Mouse (Mus musculus) limb, embryonic 15.5 days (tissue): Measurements from ENCODE around the gene Abcd3. TPM values are rescaled to one million over a fixed set of nuclear protein-coding genes. Genes with fewer than 3 reads are reported as not detected.
A peak's percentile ranks its signal among the peaks of the same experiment; 100 is the strongest.

Source experiments
- ATAC-seq: fragments of 200-750 bp; cut with Nextera tagmentation; 2 replicates; pipeline ENCODE4 v1.8.0; 2017; ENCODE audit warnings: low read depth, moderate TSS enrichment; ENCODE audit not compliant: insufficient number of reproducible peaks, low FRiP score, low TSS enrichment
- H3K27ac ChIP-seq: fragments of 300-500 bp; sonication (generic); 2 replicates; pipeline ENCODE4 v1.5.1; 2015; ENCODE audit warnings: moderate library complexity, mild to moderate bottlenecking, inconsistent platforms
- H3K27me3 ChIP-seq: fragments of 300-500 bp; sonication (generic); 2 replicates; pipeline ENCODE4 v1.6.1; 2015; ENCODE audit warnings: inconsistent platforms
- H3K36me3 ChIP-seq: fragments of 300-500 bp; sonication (generic); 2 replicates; pipeline ENCODE4 v1.6.1; 2015; ENCODE audit warnings: inconsistent platforms
- H3K4me1 ChIP-seq: fragments of 300-500 bp; sonication (generic); 2 replicates; pipeline ENCODE4 v1.6.1; 2015; ENCODE audit warnings: inconsistent platforms
- H3K4me2 ChIP-seq: fragments of 300-500 bp; sonication (generic); 2 replicates; pipeline ENCODE4 v1.6.1; 2015; ENCODE audit warnings: mild to moderate bottlenecking, inconsistent platforms
- H3K4me3 ChIP-seq: fragments of 300-500 bp; sonication (generic); 2 replicates; pipeline ENCODE4 v1.5.1; 2015; ENCODE audit warnings: mild to moderate bottlenecking, inconsistent platforms
- H3K9ac ChIP-seq: fragments of 300-500 bp; sonication (generic); 2 replicates; pipeline ENCODE4 v1.6.1; 2015; ENCODE audit warnings: inconsistent platforms
- H3K9me3 ChIP-seq: fragments of 300-500 bp; sonication (generic); 2 replicates; pipeline ENCODE4 v1.6.1; 2016; ENCODE audit warnings: inconsistent platforms
- WGBS: fragments of 180-500 bp; shearing (Covaris S2); methylation state at CpG from one replicate; pipeline ENCODE4 v1.1.7; 2015; 5-methylcytosine and 5-hydroxymethylcytosine counted together
- polyA plus RNA-seq: library from polyadenylated mRNA; unstranded; fragments of >200 nt; fragmentation: Nextera tagmentation; extraction: Ambion mirVana; gene quantifications from 2 replicates; pipeline ENCODE4 v1.2.1, GENCODE M21; 2015

The Abcd3 gene
- 52.8 and 60.9 TPM in 2 replicates for polyA plus RNA-seq

DNA sequence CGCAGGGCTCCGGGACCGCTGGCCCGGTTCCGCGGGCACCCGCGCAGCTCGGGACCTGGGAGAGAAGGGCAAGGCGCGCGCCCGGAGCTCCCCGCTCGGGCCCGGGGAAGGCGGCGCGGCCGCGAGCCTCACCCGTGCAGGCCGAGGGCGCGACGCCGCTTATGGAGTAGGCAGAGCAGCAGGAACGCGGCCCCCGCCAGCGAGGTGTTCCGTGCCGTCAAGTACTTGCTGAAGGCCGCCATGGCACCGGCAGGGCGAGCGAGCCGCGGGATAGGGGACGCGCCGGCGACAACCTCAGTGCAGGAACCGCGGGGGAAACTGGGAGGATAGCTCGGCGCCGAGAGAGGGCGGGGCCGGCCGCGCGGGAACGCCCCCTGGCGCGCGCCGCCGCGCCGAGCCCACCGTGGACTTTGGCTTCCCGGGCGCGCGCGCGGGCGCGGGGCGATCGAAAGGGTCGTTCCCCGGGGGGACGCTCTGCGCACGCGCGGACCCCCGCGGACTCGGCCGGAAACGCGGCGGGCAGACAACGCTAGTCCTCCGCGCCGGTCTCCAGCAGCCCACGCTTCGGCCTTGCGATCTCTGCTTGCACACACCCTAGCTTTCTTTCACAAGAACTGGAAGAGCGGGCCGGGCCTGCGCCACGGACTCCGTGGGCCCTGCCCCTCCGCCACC lies at the start of gene Abcd3:
TSS of gene Abcd3 (minus strand) at position 426 of the 672 bp plus-strand sequence.
- Histone ChIP-seq H3K36me3 (no peaks in the 10 kb centered on the region), H3K27me3 (no peaks in the 10 kb centered on the region), H3K9me3 (no peaks in the 10 kb centered on the region), H3K4me3 (peak within 1 kb of the TSS; percentile 95), H3K9ac (peak within 1 kb of the TSS; percentile 92), H3K4me1 (peaks cover 15% of the 10 kb centered on the region; the same call in 1 of the 2 replicates), H3K27ac (peak within 1 kb of the TSS; percentile 99), H3K4me2 (peak within 1 kb of the TSS; percentile 65)
- under 1% methylated on average over 91 of the region's 99 CpGs for WGBS
- ATAC-seq: peak; percentile 90

DNA sequence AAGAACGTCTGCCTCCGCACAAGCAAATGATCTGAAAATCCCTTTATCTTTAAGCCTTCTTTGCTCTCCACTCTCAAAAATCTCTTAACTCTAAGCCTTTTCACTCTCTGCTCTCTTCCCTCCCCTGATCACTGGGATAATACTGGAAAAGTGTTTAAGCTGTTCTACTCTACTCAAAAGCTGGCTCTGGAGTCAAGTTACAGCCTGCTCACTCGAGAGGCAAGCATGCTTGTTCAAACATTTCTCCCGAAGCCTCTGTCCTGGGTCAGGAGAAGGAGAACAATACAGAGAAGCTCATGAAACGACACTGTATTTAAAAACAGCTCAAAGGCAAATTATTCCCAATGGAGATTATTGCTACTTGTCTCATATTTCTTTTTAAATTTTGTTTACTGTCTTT lies 44.0 kb upstream of the Abcd3 start:
- Histone ChIP-seq H3K4me1 (0 out of 2 replicates have a peak, but pooled peaks cover 8% of the 10 kb centered on the region), H3K4me2 (no peak overlapping the region), H3K27ac (peak overlapping the region; percentile 39), H3K4me3 (no peak overlapping the region), H3K9ac (no peak overlapping the region), H3K27me3 (no peaks in the 10 kb centered on the region), H3K9me3 (no peaks in the 10 kb centered on the region), H3K36me3 (no peaks in the 10 kb centered on the region)
- no peak for ATAC-seq
- whole genome bisulfite sequencing: 25% methylated on average over 5 of the region's 5 CpGs

DNA sequence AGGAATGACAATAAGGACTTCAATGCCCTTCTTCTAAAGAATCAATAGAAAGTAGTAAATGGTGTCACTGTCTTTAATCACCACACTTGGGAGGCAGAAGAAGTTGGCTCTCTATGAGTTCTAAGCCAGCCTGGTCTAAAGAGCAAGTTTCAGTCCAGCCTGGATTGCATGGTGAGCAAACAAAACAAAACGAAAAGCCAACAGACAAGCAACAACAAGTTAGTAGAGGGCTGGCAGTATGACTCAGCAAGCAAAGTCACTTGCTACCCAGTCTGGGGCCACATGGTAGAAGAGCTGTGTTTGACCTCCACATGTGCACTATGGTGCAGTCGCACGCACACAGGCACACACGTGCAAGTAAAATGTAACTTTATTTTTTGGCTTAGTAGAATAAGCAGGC lies 41.0 kb upstream of the Abcd3 start:
- H3K9me3 ChIP-seq: no peaks in the 10 kb centered on the region
- 88% methylated on average over 4 of the region's 4 CpGs for WGBS
- no peak overlapping the region for H3K27ac ChIP-seq
- H3K4me2 ChIP-seq: no peak overlapping the region
- no peaks in the 10 kb centered on the region for H3K36me3 ChIP-seq
- no peaks in the 10 kb centered on the region for H3K27me3 ChIP-seq
- no peak overlapping the region for H3K4me3 ChIP-seq
- H3K9ac ChIP-seq: no peak overlapping the region
- H3K4me1 ChIP-seq: 0 out of 2 replicates have a peak, but pooled peaks cover 8% of the 10 kb centered on the region
- ATAC-seq: no peak

DNA sequence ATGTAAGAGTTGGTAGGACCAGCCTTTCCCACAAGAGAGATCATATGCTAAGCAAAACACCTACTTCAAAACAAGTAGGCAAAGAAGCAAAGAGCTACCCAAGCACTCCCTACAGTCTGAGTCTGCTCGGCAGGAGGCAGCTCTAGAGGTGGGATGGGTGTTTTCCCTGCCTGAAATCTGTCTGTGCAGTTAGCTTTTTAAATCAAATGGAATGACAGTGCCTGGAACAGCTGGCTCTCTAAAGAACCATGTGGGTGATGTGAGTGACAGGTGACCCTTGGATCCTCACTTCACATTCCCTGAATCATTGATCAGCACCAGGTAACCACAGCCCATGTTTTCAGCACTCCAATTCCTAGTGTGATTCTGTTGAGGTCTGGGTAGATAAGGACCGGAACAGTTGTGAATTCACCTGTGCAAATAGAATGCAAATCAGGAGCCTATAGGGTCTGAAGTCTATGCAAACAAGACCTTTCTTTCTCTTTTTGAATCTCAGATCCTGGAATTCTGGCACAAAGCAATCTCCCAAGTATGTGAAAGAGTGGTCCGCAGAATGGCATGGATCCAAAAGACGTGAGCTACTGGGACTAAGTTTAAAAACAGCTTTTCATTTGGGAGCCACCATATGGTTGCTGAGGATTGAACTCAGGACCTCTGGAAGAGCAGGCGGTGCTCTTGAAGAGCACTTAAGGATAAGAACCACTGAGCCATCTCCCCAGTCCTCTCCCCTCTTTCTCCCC lies 38.8 kb upstream of the Abcd3 start:
- no peak overlapping the region for H3K27ac ChIP-seq
- H3K27me3 ChIP-seq: no peaks in the 10 kb centered on the region
- no peaks in the 10 kb centered on the region for H3K9me3 ChIP-seq
- no peaks in the 10 kb centered on the region for H3K36me3 ChIP-seq
- H3K4me1 ChIP-seq: 0 out of 2 replicates have a peak, but pooled peaks cover 5% of the 10 kb centered on the region
- ATAC-seq: no peak
- H3K9ac ChIP-seq: no peak overlapping the region
- H3K4me3 ChIP-seq: no peak overlapping the region
- 74% methylated on average over 5 of the region's 5 CpGs for WGBS
- H3K4me2 ChIP-seq: no peak overlapping the region

DNA sequence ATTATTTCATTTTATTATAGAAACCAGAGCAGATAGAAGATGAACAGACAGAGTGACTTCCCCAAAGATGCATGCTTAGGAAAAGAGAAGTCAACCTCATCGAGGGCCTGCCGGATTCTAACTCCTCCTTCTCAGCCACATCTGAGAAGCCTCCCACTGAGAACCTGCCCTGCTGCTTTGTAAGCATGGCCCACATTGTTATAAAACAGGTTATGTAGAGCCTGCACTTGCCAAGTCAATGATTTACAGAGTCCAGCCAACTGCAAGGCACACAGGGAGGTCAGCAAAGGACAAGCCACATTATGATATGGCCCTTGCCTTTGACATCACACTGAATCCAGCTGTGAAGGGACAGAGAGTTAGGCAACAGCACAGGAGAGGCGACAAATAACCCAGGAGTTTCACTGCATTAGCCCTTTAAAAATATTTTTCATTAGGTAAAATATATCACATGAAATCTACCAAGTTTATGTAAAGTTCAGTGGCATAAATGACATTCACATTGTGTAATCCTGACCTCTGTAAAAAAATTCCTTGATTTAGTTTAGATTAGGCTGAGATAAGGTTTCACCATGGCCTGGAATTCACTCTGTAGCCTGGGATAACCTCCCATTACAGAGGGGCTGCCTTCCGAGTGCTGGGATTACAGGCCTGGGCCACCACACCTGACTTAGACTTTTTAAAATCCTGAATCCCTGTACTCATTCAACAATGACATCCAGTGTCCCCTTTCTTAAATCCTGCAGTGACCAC lies 37.1 kb upstream of the Abcd3 start:
- no peaks in the 10 kb centered on the region for H3K27me3 ChIP-seq
- no peak overlapping the region for H3K4me2 ChIP-seq
- no peak overlapping the region for H3K27ac ChIP-seq
- no peak for ATAC-seq
- no peaks in the 10 kb centered on the region for H3K9me3 ChIP-seq
- no peaks in the 10 kb centered on the region for H3K36me3 ChIP-seq
- no peak overlapping the region for H3K9ac ChIP-seq
- no peaks in the 10 kb centered on the region for H3K4me1 ChIP-seq
- 35% methylated on average over 4 of the region's 4 CpGs for WGBS
- H3K4me3 ChIP-seq: no peak overlapping the region

DNA sequence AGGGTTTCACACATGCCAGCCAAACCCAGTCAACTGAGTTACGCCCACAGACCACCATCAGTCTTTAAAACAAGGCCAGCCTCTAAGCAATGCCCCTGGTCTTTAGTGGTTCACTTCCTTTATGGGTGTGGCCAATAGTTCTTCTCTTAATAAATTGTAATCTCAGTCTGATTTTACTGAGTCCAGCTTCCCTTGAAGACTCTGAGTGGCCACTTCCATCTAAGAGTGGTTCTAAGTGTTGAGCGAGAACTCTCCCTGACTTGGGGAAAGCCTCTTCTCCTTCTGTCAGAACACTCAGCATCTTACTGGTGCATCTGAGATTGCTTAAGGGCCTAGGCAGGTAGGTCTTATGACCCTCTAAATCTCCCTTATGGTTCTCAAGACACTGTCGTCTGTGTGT lies 35.9 kb upstream of the Abcd3 start:
- no peak for ATAC-seq
- H3K27me3 ChIP-seq: no peaks in the 10 kb centered on the region
- H3K36me3 ChIP-seq: no peaks in the 10 kb centered on the region
- no peaks in the 10 kb centered on the region for H3K9me3 ChIP-seq
- no peaks in the 10 kb centered on the region for H3K4me1 ChIP-seq
- H3K4me2 ChIP-seq: no peak overlapping the region
- no peak overlapping the region for H3K27ac ChIP-seq
- no peak overlapping the region for H3K9ac ChIP-seq
- 84% methylated on average over 3 of the region's 3 CpGs for WGBS
- no peak overlapping the region for H3K4me3 ChIP-seq

DNA sequence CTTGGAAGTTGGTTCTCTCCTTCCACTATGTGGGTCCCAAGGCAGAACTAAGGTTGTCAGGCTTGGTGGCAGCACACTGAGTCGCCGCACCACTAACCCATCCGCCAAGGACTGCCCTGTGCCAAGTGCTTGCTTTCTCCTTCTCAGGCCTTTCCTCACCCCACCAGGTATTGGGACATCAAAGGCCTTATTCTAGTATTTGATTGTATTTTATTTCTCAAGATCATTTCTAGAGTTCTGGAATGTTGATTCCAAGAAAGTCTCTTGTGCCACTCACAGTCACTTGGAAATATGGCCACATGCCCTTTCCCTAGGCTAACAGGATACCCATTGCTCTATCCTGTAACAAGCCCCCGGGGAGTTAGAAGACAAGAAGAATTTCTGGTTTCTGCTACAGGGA lies 35.3 kb upstream of the Abcd3 start:
- no peak for ATAC-seq
- no peak overlapping the region for H3K9ac ChIP-seq
- no peak overlapping the region for H3K4me3 ChIP-seq
- no peaks in the 10 kb centered on the region for H3K4me1 ChIP-seq
- H3K36me3 ChIP-seq: no peaks in the 10 kb centered on the region
- no peaks in the 10 kb centered on the region for H3K27me3 ChIP-seq
- WGBS: 92% methylated on average over 4 of the region's 4 CpGs
- no peaks in the 10 kb centered on the region for H3K9me3 ChIP-seq
- no peak overlapping the region for H3K4me2 ChIP-seq
- no peak overlapping the region for H3K27ac ChIP-seq

DNA sequence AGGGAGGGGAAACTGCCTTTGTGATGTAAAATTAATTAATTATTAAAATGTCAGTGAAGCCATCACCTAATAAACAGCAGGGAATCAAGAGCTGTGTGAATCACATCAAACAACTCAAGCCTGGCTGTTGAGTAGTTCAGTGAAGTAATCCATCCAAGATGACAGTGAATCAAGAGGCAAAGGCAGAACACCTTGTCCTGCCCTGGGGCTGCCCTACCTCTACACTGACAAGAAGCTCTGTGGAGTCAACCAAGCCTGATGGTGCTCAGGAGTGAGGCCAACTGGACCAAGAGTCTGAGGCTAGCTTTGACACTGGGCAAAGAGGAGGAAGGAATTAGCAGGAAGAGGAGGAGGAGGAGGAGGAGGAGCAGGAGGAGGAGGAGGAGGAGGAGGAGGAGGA lies 32.2 kb upstream of the Abcd3 start:
- no peak for ATAC-seq
- H3K9me3 ChIP-seq: no peaks in the 10 kb centered on the region
- no peak overlapping the region for H3K27ac ChIP-seq
- H3K36me3 ChIP-seq: no peaks in the 10 kb centered on the region
- no peak overlapping the region for H3K4me2 ChIP-seq
- H3K9ac ChIP-seq: no peak overlapping the region
- no peaks in the 10 kb centered on the region for H3K27me3 ChIP-seq
- no peaks in the 10 kb centered on the region for H3K4me1 ChIP-seq
- no peak overlapping the region for H3K4me3 ChIP-seq

DNA sequence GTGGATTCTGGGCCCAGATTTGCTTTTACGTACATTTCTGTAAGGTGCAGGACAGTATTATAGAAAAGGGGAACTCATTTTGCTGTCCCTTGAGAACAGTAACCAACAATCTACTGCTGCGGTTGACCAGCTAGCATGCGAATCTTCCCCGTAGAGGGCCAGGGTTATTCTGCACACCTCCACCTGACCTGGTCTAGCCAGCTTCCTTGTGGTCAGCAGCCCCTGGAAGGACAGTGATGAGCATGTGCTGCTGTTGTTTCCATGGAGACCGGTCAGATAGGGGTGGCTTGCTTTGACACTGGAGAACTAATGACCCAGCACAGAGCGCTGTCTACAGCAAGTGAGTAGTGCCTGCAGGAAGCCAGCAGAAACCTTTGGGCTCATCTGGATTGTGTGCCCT lies 29.6 kb upstream of the Abcd3 start:
- Histone ChIP-seq H3K4me1 (no peaks in the 10 kb centered on the region), H3K9me3 (no peaks in the 10 kb centered on the region), H3K27ac (no peak overlapping the region), H3K4me2 (no peak overlapping the region), H3K4me3 (no peak overlapping the region), H3K9ac (no peak overlapping the region), H3K27me3 (no peaks in the 10 kb centered on the region), H3K36me3 (no peaks in the 10 kb centered on the region)
- peak; percentile 24; the same call in 1 of the 2 replicates for ATAC-seq
- 84% methylated on average over 6 of the region's 6 CpGs for WGBS

DNA sequence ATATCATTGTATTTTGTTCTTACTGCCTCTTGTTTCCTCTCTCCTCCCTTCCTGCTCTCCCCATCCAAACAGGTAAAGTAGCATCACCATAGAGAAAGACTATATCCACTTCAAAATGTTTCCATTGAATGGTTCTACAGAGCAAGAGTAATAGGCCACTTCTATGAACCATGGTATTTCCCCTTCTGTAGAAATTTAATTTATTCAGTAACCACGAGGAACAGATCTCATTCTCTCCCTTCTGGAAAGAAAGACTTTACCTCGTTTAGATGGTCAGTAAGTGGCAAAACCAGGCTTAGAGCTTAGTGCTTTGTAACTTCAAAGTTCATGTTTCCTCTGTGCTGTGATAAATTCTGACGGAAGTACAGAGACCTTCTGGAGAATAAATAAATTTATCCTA lies 28.9 kb upstream of the Abcd3 start:
- WGBS: 58% methylated on average over 3 of the region's 3 CpGs
- Histone ChIP-seq H3K9me3 (no peaks in the 10 kb centered on the region), H3K4me2 (no peak overlapping the region), H3K4me1 (no peaks in the 10 kb centered on the region), H3K9ac (no peak overlapping the region), H3K4me3 (no peak overlapping the region), H3K36me3 (no peaks in the 10 kb centered on the region), H3K27me3 (no peaks in the 10 kb centered on the region), H3K27ac (no peak overlapping the region)
- no peak for ATAC-seq

DNA sequence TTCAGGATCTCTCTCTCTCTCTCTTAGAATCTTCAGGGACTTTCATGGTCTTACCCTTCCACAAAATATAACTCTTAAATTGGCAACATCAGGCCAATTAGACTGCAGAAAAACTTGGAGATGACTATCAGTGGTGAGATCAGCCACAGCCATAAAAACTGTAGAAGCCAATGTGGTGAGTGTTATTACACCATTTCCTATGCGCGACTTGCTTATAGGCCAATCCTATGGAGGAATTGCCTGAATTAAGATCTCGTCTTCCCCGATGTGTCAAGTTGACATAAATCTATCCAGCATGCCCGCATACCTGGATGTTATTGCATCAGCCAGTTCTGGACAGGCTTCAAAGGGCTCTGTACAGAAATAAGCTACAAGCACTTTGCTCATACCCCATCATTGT lies 28.2 kb upstream of the Abcd3 start:
- Histone ChIP-seq H3K36me3 (no peaks in the 10 kb centered on the region), H3K27me3 (no peaks in the 10 kb centered on the region), H3K4me3 (no peak overlapping the region), H3K4me1 (no peaks in the 10 kb centered on the region), H3K27ac (no peak overlapping the region), H3K9ac (no peak overlapping the region), H3K4me2 (no peak overlapping the region), H3K9me3 (no peaks in the 10 kb centered on the region)
- WGBS: 66% methylated on average over 5 of the region's 5 CpGs
- no peak for ATAC-seq

DNA sequence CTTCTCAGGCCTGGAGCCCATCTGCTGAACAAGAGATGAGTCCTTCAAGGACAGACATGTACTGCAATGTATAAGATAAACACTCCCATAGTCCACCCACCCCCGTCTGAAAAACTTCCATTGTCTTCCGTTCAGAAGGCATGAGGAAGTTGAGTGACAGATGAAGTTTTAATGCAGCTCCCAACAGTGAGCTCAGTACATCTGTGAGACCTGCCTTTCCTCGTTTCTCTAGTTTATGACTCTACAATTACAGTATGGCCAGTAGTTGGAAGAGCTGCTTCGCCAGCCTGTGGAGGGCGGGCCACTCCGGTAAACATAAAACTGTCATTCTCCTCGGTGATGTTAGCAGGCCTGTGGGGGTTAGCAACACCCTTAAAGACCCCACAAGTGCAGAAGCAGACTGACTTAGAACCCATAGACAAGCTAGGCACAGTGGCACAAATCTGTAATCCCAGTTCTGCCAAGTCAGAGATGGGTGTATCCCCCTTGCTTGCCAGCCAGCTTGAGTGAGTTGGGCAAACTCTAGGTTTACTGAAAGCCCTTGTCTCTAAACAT lies 27.3 kb upstream of the Abcd3 start:
- H3K4me1 ChIP-seq: no peaks in the 10 kb centered on the region
- no peak for ATAC-seq
- no peaks in the 10 kb centered on the region for H3K27me3 ChIP-seq
- H3K4me2 ChIP-seq: no peak overlapping the region
- 34% methylated on average over 7 of the region's 7 CpGs for WGBS
- H3K27ac ChIP-seq: no peak overlapping the region
- H3K4me3 ChIP-seq: no peak overlapping the region
- H3K9ac ChIP-seq: no peak overlapping the region
- no peaks in the 10 kb centered on the region for H3K9me3 ChIP-seq
- H3K36me3 ChIP-seq: no peaks in the 10 kb centered on the region
